Mouse (Mus musculus): ENCODE measurements at regions not wholly inside any gene's neighbourhood (a gene's known extent, or its start where the extent isn't known, plus 50 kb on each side); places are given as distances from the start of the nearest gene placed in this dataset.
A peak's percentile ranks its signal among the peaks of the same experiment; 100 is the strongest.

GRCm38 (mm10) chr6:31072072-31072471, 113.2 kb upstream of the Klf14 start:
- Histone ChIP-seq H3K4me3 (ENCODE audit: insufficient read depth, low read length) (no peak overlapping the region), H3K4me1 (ENCODE audit: control insufficient read depth, insufficient read depth, low read length) (peaks cover 7% of the 10 kb centered on the region), H3K27ac (ENCODE audit: insufficient read depth, low read length) (no peak overlapping the region)
- no peak for TF ChIP-seq POLR2A (IDR thresholded peaks at IDR 0.05; ENCODE audit: extremely low read depth, insufficient read depth, low read length)

DNA sequence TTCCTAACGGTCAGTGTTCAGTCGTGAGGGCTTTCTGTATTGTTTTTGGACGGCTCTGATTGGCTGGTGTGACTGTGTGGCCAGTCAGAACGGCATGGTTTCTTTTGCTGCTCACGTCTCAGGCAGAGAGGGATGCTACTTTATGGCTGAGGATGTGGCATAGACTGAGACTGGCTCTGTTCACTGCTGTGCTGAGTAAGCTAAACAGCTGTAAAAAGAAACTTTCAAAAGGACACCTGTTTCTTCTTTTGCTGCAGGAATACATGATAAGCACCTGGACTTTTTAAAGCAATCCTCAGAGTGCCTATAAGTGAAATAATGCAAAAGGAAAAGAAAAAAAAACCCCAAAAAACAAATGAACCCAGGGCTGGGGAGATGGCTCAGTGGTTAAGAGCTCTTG, 113.7 kb upstream of the Klf14 start:
- H3K4me1 ChIP-seq (ENCODE audit: control insufficient read depth, insufficient read depth, low read length), result peaks cover 10% of the 10 kb centered on the region
- no peak overlapping the region for H3K4me3 ChIP-seq (ENCODE audit: insufficient read depth, low read length)
- no peak overlapping the region for H3K27ac ChIP-seq (ENCODE audit: insufficient read depth, low read length)
- TF ChIP-seq CTCF (IDR thresholded peaks at IDR 0.05; ENCODE audit: extremely low read depth, insufficient read depth, low read length) (no peak), POLR2A (IDR thresholded peaks at IDR 0.05; ENCODE audit: extremely low read depth, insufficient read depth, low read length) (no peak)

DNA sequence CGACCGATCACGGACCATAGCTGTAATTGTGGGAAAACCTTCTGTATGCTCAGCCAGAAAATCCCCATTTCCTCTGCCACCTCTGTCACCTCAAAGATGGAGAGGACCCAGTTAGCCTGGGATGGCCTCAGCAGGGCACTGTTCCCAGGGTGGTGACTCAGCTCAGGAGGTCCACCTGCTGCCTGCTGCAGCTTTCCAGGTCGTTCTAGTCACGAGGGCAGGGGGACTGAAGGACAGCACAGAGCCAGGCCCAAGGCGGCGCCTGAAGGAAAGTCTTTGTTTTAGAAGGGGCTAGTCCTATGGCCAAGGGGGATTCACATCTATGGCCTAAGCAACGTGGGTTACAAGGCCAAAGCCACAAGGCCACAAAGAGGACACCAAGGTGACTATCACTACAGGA, 114.5 kb upstream of the Klf14 start:
- no peak overlapping the region for H3K4me3 ChIP-seq (ENCODE audit: insufficient read depth, low read length)
- TF ChIP-seq POLR2A (IDR thresholded peaks at IDR 0.05; ENCODE audit: extremely low read depth, insufficient read depth, low read length), result no peak
- no peak for TF ChIP-seq CTCF (IDR thresholded peaks at IDR 0.05; ENCODE audit: extremely low read depth, insufficient read depth, low read length)
- no peak overlapping the region for H3K27ac ChIP-seq (ENCODE audit: insufficient read depth, low read length)
- peaks cover 15% of the 10 kb centered on the region for H3K4me1 ChIP-seq (ENCODE audit: control insufficient read depth, insufficient read depth, low read length)

GRCm38 (mm10) chr6:31074394-31074793, 115.5 kb upstream of the Klf14 start:
- H3K4me3 ChIP-seq (ENCODE audit: insufficient read depth, low read length), result no peak overlapping the region
- peaks cover 17% of the 10 kb centered on the region for H3K4me1 ChIP-seq (ENCODE audit: control insufficient read depth, insufficient read depth, low read length)
- TF ChIP-seq CTCF (IDR thresholded peaks at IDR 0.05; ENCODE audit: extremely low read depth, insufficient read depth, low read length) (no peak), POLR2A (IDR thresholded peaks at IDR 0.05; ENCODE audit: extremely low read depth, insufficient read depth, low read length) (no peak)
- no peak overlapping the region for H3K27ac ChIP-seq (ENCODE audit: insufficient read depth, low read length)

- Histone ChIP-seq H3K27ac (ENCODE audit: insufficient read depth, low read length) (no peak overlapping the region), H3K4me1 (ENCODE audit: control insufficient read depth, insufficient read depth, low read length) (peaks cover 22% of the 10 kb centered on the region), H3K4me3 (ENCODE audit: insufficient read depth, low read length) (no peak overlapping the region)
- TF ChIP-seq POLR2A (IDR thresholded peaks at IDR 0.05; ENCODE audit: extremely low read depth, insufficient read depth, low read length), result no peak
- no peak for TF ChIP-seq CTCF (IDR thresholded peaks at IDR 0.05; ENCODE audit: extremely low read depth, insufficient read depth, low read length)
These were observed 116.3 kb upstream of the Klf14 start for GRCm38 (mm10) chr6:31075209-31075571.

- Histone ChIP-seq H3K27ac (ENCODE audit: insufficient read depth, low read length) (no peak overlapping the region), H3K4me1 (ENCODE audit: control insufficient read depth, insufficient read depth, low read length) (peaks cover 25% of the 10 kb centered on the region), H3K4me3 (ENCODE audit: insufficient read depth, low read length) (no peak overlapping the region)
- no peak for TF ChIP-seq POLR2A (IDR thresholded peaks at IDR 0.05; ENCODE audit: extremely low read depth, insufficient read depth, low read length)
- TF ChIP-seq CTCF (IDR thresholded peaks at IDR 0.05; ENCODE audit: extremely low read depth, insufficient read depth, low read length), result peak; percentile 85
These were observed 116.9 kb upstream of the Klf14 start for GRCm38 (mm10) chr6:31075572-31076477.

- Histone ChIP-seq H3K4me1 (ENCODE audit: control insufficient read depth, insufficient read depth, low read length) (peaks cover 29% of the 10 kb centered on the region), H3K27ac (ENCODE audit: insufficient read depth, low read length) (peak overlapping the region; percentile 42; the same call in 1 of the 2 replicates), H3K4me3 (ENCODE audit: insufficient read depth, low read length) (no peak overlapping the region)
- TF ChIP-seq POLR2A (IDR thresholded peaks at IDR 0.05; ENCODE audit: extremely low read depth, insufficient read depth, low read length) (no peak), CTCF (IDR thresholded peaks at IDR 0.05; ENCODE audit: extremely low read depth, insufficient read depth, low read length) (no peak)
These were observed 117.6 kb upstream of the Klf14 start for GRCm38 (mm10) chr6:31076478-31076834.

- peaks cover 30% of the 10 kb centered on the region for H3K4me1 ChIP-seq (ENCODE audit: control insufficient read depth, insufficient read depth, low read length)
- H3K4me3 ChIP-seq (ENCODE audit: insufficient read depth, low read length), result no peak overlapping the region
- TF ChIP-seq CTCF (IDR thresholded peaks at IDR 0.05; ENCODE audit: extremely low read depth, insufficient read depth, low read length) (no peak), POLR2A (IDR thresholded peaks at IDR 0.05; ENCODE audit: extremely low read depth, insufficient read depth, low read length) (no peak)
- H3K27ac ChIP-seq (ENCODE audit: insufficient read depth, low read length), result peak overlapping the region; percentile 42; the same call in 1 of the 2 replicates
These were observed 118.3 kb upstream of the Klf14 start for GRCm38 (mm10) chr6:31077216-31077615.

- H3K27ac ChIP-seq (ENCODE audit: insufficient read depth, low read length), result peak overlapping the region; percentile 3
- H3K4me1 ChIP-seq (ENCODE audit: control insufficient read depth, insufficient read depth, low read length), result peaks cover 31% of the 10 kb centered on the region
- TF ChIP-seq POLR2A (IDR thresholded peaks at IDR 0.05; ENCODE audit: extremely low read depth, insufficient read depth, low read length), result no peak
- TF ChIP-seq CTCF (IDR thresholded peaks at IDR 0.05; ENCODE audit: extremely low read depth, insufficient read depth, low read length), result no peak
- H3K4me3 ChIP-seq (ENCODE audit: insufficient read depth, low read length), result no peak overlapping the region
These were observed 118.9 kb upstream of the Klf14 start for GRCm38 (mm10) chr6:31077779-31078178.

DNA sequence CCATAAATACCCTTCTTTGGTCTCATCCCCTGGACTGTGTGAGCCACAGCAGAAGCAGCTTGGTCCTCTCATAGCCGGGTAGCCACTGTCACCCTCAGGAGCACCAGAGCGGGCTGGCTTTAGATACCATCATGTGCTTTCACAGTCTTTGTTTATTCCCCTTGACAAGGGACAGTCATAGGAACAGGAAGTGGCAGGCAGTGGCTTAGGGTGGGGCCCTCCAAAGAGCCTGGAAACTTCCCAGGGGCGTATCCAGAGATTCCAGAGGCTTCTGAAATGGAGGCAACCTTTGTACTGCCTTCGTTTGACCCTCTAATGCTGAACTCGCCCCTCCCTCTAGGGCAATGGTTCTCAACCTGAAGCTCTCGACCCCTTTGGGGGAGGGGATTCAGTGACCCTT, 119.5 kb upstream of the Klf14 start:
- H3K27ac ChIP-seq (ENCODE audit: insufficient read depth, low read length), result peak overlapping the region; percentile 3; the same call in 1 of the 2 replicates
- H3K4me1 ChIP-seq (ENCODE audit: control insufficient read depth, insufficient read depth, low read length), result peaks cover 34% of the 10 kb centered on the region
- TF ChIP-seq POLR2A (IDR thresholded peaks at IDR 0.05; ENCODE audit: extremely low read depth, insufficient read depth, low read length), result no peak
- no peak for TF ChIP-seq CTCF (IDR thresholded peaks at IDR 0.05; ENCODE audit: extremely low read depth, insufficient read depth, low read length)
- H3K4me3 ChIP-seq (ENCODE audit: insufficient read depth, low read length), result no peak overlapping the region

Data from cortical plate, adult 2 months (tissue).